Mouse (Mus musculus) lung, embryonic 14.5 days (tissue): ENCODE measurements around the gene Cd274. TPM values are rescaled to one million over a fixed set of nuclear protein-coding genes. Genes with fewer than 3 reads are reported as not detected.

Source experiments
- ATAC-seq: fragments of 200-750 bp; cut with Nextera tagmentation; 2 replicates; pipeline ENCODE4 v1.8.0; 2017; ENCODE audit warnings: mild to moderate bottlenecking, moderate TSS enrichment, moderate library complexity; ENCODE audit not compliant: insufficient read depth
- DNase-seq: peaks from one replicate; pipeline ENCODE4 v3.0.0-alpha.2; 2015
- H3K27ac ChIP-seq: fragments of 300-500 bp; sonication (generic); 2 replicates; pipeline ENCODE4 v1.5.1; 2014; ENCODE audit warnings: low read depth, mild to moderate bottlenecking, moderate library complexity
- H3K27me3 ChIP-seq: fragments of 300-500 bp; sonication (generic); 2 replicates; pipeline ENCODE4 v1.6.1; 2014; ENCODE audit warnings: low read length, control low read depth; ENCODE audit not compliant: insufficient read depth
- H3K36me3 ChIP-seq: fragments of 300-500 bp; sonication (generic); 2 replicates; pipeline ENCODE4 v1.6.1; 2014; ENCODE audit warnings: control low read depth; ENCODE audit not compliant: insufficient read depth
- H3K4me1 ChIP-seq: fragments of 300-500 bp; sonication (generic); 2 replicates; pipeline ENCODE4 v1.6.1; 2014; ENCODE audit warnings: antibody characterized with exemption, control low read depth; ENCODE audit not compliant: insufficient read depth
- H3K4me2 ChIP-seq: fragments of 300-500 bp; sonication (generic); 2 replicates; pipeline ENCODE4 v1.6.1; 2014; ENCODE audit warnings: mild to moderate bottlenecking
- H3K4me3 ChIP-seq: fragments of 300-500 bp; sonication (generic); 2 replicates; pipeline ENCODE4 v1.5.1; 2014; ENCODE audit warnings: low read depth, low read length
- H3K9ac ChIP-seq: fragments of 300-500 bp; sonication (generic); 2 replicates; pipeline ENCODE4 v1.6.1; 2014
- H3K9me3 ChIP-seq: fragments of 300-500 bp; sonication (generic); 2 replicates; pipeline ENCODE4 v1.6.1; 2016; ENCODE audit warnings: low read depth, low read length, control low read depth
- CTCF ChIP-seq: IDR thresholded peaks from 2 replicates; pipeline ENCODE4 v1.5.1; 2016; ENCODE audit warnings: antibody characterized with exemption, low read depth
- WGBS: fragments of 180-500 bp; shearing (Covaris S2); extraction: QIAGEN DNeasy Blood & Tissue Kit; methylation state at CpG from one replicate; pipeline ENCODE4 v1.1.7; 2014; 5-methylcytosine and 5-hydroxymethylcytosine counted together
- polyA plus RNA-seq: library from polyadenylated mRNA; unstranded; fragments of >200 nt; fragmentation: Nextera tagmentation; extraction: Ambion mirVana; gene quantifications from 2 replicates; pipeline ENCODE4 v1.2.1, GENCODE M21; 2014

Gene Cd274
- polyA plus RNA-seq, 1 experiment from 2014 or later, result 0.25 TPM

- no peak overlapping the region for H3K4me2 ChIP-seq
- H3K4me1 ChIP-seq, result no peaks in the 10 kb centered on the region
- H3K27me3 ChIP-seq, result no peaks in the 10 kb centered on the region
- WGBS, result 86% methylated on average over 2 of the region's 2 CpGs
- no peaks in the 10 kb centered on the region for H3K36me3 ChIP-seq
- no peak overlapping the region for H3K9ac ChIP-seq
- no peak for TF ChIP-seq CTCF
- H3K9me3 ChIP-seq, result no peaks in the 10 kb centered on the region; the same call in 1 of the 2 replicates
- ATAC-seq (no peak), DNase-seq (no peak)
- no peak overlapping the region for H3K4me3 ChIP-seq
- no peak overlapping the region for H3K27ac ChIP-seq
These were observed 27.5 kb downstream of the Cd274 start for GRCm38 (mm10) chr19:29394721-29395120.

DNA sequence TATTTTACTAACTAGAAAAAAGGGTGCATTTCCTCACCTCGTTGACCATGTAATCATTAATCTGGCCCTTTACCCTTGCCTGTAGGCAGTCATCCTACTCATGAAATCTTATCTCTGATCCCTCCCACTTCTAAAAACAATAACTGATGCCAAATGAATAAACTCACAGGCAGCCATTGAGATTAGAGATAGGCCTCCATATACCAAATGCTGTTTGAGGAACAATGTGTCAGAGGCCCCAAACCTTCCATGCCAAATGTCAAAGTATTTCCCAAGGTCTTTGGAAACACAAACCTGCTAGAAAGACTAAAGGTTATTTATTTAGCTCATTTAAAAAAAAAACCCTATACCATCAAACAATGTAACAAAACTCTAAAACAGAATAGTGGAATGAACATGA is 29.1 kb downstream of the Cd274 start:
- no peak for TF ChIP-seq CTCF
- Histone ChIP-seq H3K4me1 (no peaks in the 10 kb centered on the region), H3K4me3 (no peak overlapping the region), H3K9ac (no peak overlapping the region), H3K27me3 (no peaks in the 10 kb centered on the region), H3K9me3 (no peaks in the 10 kb centered on the region; the same call in 1 of the 2 replicates), H3K27ac (no peak overlapping the region), H3K36me3 (no peaks in the 10 kb centered on the region), H3K4me2 (no peak overlapping the region)
- no peak for DNase-seq
- ATAC-seq, result no peak
- 54% methylated on average over 1 of the region's 1 CpGs for WGBS

GRCm38 (mm10) chr19:29399786-29400185 is 32.5 kb downstream of the Cd274 start:
- no peak for TF ChIP-seq CTCF
- Histone ChIP-seq H3K4me3 (no peak overlapping the region), H3K27ac (no peak overlapping the region), H3K9ac (no peak overlapping the region), H3K4me1 (no peaks in the 10 kb centered on the region), H3K9me3 (no peaks in the 10 kb centered on the region; the same call in 1 of the 2 replicates), H3K4me2 (no peak overlapping the region), H3K36me3 (no peaks in the 10 kb centered on the region), H3K27me3 (no peaks in the 10 kb centered on the region)
- no peak for ATAC-seq
- no peak for DNase-seq
- WGBS, result 86% methylated on average over 4 of the region's 4 CpGs

DNA sequence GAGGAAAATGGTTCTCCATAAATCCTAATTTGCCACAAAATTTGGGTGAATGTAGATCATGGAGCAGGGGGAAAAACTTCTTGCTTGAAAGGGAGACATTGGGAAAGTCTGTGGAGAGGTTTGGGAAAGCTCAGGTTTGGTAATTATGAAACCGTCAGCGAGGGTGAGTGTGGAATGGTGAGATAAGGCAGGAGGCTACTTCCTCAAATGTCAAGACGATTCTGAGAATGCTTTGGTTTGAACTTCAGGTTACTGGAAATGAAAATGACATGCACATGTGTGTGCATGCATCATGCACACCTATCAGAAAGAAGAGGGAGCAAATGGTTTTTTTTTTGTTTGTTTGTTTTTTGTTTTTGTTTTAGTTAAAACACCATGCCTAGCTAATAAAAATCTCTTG is 33.2 kb downstream of the Cd274 start:
- no peak for ATAC-seq
- Histone ChIP-seq H3K4me1 (no peaks in the 10 kb centered on the region), H3K36me3 (no peaks in the 10 kb centered on the region), H3K4me3 (no peak overlapping the region), H3K9me3 (no peaks in the 10 kb centered on the region; the same call in 1 of the 2 replicates), H3K9ac (no peak overlapping the region), H3K27me3 (no peaks in the 10 kb centered on the region), H3K4me2 (no peak overlapping the region), H3K27ac (no peak overlapping the region)
- WGBS, result 72% methylated on average over 3 of the region's 3 CpGs
- TF ChIP-seq CTCF, result no peak
- no peak for DNase-seq

DNA sequence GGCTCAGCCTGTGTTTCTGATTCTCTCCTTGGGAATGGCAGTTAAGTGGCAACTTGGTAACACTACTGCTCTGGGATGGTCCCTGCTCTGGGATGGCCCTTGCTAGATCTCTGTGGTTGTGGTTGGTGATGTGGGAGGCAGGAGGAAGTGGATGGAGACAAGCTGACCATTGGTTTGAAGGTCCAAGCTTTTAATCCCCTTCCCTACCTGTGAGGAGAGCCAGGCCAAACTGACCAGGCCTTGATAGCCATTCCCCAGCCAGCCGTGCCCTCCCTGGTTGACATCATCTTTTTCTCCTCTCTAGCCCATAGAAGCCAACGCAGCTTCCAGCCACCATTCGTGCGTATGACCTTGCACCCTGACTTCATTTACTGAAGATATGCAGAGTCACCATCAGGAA is 35.4 kb downstream of the Cd274 start:
- H3K36me3 ChIP-seq, result no peaks in the 10 kb centered on the region

GRCm38 (mm10) chr19:29403251-29403650 is 36.0 kb downstream of the Cd274 start:
- Histone ChIP-seq H3K4me1 (0 out of 2 replicates have a peak, but pooled peaks cover 3% of the 10 kb centered on the region), H3K4me3 (no peak overlapping the region), H3K4me2 (no peak overlapping the region), H3K27ac (no peak overlapping the region), H3K9me3 (no peaks in the 10 kb centered on the region), H3K9ac (no peak overlapping the region), H3K27me3 (no peaks in the 10 kb centered on the region), H3K36me3 (no peaks in the 10 kb centered on the region)
- DNase-seq (no peak), ATAC-seq (no peak)
- no peak for TF ChIP-seq CTCF
- 56% methylated on average over 4 of the region's 4 CpGs for WGBS

More for the DNA sequence above, 35.4 kb downstream of the Cd274 start:
- H3K4me3 ChIP-seq, result no peak overlapping the region
- no peak for TF ChIP-seq CTCF
- ATAC-seq, result no peak
- H3K4me2 ChIP-seq, result no peak overlapping the region
- no peak overlapping the region for H3K9ac ChIP-seq
- DNase-seq, result no peak
- H3K9me3 ChIP-seq, result no peaks in the 10 kb centered on the region; the same call in 1 of the 2 replicates
- H3K4me1 ChIP-seq, result no peaks in the 10 kb centered on the region
- no peaks in the 10 kb centered on the region for H3K27me3 ChIP-seq
- H3K27ac ChIP-seq, result no peak overlapping the region
- 90% methylated on average over 4 of the region's 4 CpGs for WGBS

GRCm38 (mm10) chr19:29405388-29405787 is 38.1 kb downstream of the Cd274 start:
- ATAC-seq (no peak), DNase-seq (no peak)
- WGBS, result 58% methylated on average over 2 of the region's 2 CpGs
- H3K4me1 ChIP-seq, result 0 out of 2 replicates have a peak, but pooled peaks cover 3% of the 10 kb centered on the region
- no peak overlapping the region for H3K27ac ChIP-seq
- no peaks in the 10 kb centered on the region for H3K9me3 ChIP-seq
- H3K27me3 ChIP-seq, result no peaks in the 10 kb centered on the region
- no peak overlapping the region for H3K9ac ChIP-seq
- H3K4me2 ChIP-seq, result no peak overlapping the region
- no peak for TF ChIP-seq CTCF
- no peak overlapping the region for H3K4me3 ChIP-seq
- no peaks in the 10 kb centered on the region for H3K36me3 ChIP-seq
